Mouse (Mus musculus) layer of hippocampus, adult 9-11 months (tissue): ENCODE results near the gene Itprip.

Source experiments
- DNase-seq: peaks from one replicate; pipeline ENCODE4 v3.0.0; 2022

The Itprip gene

DNA sequence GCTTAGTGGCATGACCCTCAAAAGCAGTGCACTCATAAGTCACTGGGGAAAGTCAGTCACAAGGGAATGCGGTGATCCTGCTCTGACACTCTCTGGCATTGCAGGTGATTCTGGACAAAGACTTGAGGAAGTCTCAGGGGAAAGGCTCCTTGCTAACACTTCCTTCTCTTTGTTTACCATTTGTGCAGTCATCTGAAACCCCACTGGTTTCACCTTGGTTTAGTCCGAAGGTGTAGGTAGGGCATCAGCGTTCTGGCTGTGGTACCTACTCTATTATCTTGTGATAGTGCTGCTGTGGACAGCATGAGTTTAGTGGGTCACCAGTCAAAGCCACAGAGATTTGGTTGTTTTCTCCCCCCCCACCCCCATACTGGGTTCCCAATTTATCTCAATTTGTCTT lies 69.4 kb downstream of the Itprip start:
- DNase-seq: no peak
